Mouse (Mus musculus): ENCODE measurements at regions not wholly inside any gene's neighbourhood (a gene's known extent, or its start where the extent isn't known, plus 50 kb on each side); places are given as distances from the start of the nearest gene placed in this dataset.
A peak's percentile ranks its signal among the peaks of the same experiment; 100 is the strongest.

DNA sequence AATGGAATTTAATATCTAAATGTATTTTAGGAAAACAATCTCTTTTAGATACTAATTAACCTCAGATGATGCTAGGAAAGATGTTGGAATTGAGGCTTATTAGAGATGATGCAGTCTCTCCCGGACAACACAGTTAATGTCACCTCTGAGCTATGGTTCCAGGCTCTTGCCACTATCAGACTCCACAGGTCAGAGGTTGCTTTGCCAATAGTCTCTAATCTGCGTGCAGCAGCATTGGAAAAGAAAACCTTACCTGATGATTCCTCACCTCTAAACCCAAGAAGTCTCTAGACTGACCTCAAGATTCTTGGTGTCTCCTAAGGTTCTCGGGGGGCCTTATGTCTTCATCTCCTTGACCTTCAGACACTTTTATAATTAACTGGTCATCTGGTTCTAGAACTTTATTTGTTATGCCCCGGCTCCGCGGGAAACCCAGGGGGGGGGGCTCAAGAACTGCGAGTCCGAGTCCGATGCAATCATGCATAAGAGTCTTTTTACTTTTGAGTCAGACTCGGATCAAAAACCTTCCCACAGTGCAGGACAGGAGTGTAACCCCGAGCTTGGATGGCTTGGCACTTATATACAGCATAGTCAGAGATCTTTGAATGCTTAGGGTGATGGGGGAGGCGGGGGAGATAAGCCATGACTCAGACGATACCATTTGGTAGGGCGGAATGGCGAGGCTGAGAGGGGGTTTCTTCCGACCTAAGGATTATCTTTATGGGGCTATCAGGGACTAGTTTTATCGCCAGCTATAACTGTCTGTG lies 626.9 kb downstream of the Zfp706 start:
- no peak for DNase-seq (ENCODE audit: low spot score)

DNA sequence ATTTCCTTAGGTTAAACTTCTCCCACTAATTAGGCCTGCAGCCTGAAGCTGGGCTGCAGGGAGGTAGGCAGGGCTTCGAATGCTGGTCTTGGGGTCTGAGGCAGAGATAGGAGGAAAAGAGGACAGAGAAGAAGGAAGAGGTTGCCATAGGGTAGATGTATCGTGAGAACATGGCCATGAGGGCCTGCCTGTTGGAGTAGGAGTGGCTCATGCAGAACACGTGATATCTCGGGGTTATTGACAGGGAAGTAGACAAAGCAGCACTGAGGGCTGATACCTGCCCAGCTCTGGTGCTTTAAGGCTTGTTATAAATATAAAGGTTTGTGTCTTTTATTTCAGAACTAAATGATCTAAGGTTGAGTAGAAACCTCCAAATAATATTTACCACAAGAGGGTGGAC lies 628.9 kb downstream of the Zfp706 start:
- DNase-seq (ENCODE audit: low spot score) = no peak

DNA sequence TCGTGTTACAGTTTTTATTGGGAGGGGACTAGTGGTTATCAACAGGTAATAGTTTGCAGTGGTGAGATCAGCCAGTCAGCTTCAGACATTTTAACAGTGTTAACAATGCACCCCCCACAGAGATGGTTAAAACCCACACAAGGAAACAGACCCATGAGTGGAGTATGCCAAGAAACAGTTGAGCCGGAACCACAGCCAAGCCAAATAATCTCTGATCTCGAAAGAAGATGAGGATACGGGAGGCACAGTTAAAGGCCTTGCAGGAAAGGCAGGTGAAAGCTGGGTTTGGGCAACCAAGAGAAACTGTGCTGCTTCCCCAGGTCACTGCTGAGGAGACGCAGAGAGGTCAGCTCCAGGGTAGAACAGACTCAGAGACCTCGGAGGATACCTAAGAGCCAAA lies 631.0 kb downstream of the Zfp706 start:
- no peak for DNase-seq (ENCODE audit: low spot score)

DNA sequence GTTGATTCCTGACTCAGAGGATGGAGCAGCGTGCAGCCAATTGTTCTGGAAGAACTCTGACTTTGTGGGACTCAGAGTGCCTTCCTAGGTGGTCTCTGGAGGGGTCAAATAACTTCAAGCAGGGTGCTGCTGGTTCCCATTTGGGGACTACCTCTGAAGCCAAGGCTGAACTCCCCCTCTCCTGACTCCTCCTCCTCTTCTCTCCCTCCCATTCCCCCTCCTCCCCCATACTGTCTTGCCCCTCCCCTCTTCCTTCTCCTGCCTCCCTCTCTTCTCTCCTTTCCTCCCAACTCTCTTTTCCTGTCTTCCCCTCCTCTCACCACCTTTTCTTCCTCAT lies 632.1 kb downstream of the Zfp706 start:
- no peak for DNase-seq (ENCODE audit: low spot score)

DNA sequence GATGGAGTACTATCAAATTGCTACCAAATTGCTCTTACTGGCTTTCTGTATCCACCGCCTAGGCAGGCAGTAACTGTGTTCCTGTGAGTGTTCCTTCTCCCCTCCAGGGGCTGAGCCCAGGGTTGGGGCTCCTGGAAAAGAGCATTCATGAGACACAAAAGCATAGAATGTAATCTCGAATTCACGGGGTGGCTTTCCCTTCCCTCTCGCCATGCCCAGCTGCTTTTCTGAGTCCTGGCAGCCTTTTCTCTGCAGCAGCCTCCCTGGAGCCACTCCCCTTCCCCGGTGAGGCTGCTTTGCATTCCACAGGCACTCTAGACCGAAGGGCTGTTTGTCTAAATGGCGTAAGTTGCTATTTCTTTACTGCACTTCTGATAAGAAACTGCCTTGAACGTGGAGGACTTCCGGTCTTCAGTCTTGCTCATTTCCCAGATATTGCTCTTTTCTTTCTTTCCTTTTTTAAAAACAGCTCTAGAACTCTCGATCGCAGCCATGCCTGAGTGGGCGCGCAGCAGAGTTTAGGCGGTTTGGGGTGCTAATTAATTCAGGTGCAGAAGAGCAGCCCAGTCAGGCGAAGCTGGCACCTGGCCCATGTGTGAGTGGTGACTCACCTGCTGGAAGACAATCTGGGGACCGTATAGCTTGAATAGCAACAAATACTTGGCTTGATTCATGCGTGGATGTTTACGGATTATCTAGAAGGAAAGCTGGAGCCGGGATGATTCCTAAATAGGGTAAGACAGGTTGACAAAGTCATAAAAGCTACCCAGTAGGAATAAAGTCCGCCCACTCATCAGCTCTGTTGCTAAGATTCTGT lies 632.6 kb downstream of the Zfp706 start:
- DNase-seq (ENCODE audit: low spot score) = peak; percentile 42

DNA sequence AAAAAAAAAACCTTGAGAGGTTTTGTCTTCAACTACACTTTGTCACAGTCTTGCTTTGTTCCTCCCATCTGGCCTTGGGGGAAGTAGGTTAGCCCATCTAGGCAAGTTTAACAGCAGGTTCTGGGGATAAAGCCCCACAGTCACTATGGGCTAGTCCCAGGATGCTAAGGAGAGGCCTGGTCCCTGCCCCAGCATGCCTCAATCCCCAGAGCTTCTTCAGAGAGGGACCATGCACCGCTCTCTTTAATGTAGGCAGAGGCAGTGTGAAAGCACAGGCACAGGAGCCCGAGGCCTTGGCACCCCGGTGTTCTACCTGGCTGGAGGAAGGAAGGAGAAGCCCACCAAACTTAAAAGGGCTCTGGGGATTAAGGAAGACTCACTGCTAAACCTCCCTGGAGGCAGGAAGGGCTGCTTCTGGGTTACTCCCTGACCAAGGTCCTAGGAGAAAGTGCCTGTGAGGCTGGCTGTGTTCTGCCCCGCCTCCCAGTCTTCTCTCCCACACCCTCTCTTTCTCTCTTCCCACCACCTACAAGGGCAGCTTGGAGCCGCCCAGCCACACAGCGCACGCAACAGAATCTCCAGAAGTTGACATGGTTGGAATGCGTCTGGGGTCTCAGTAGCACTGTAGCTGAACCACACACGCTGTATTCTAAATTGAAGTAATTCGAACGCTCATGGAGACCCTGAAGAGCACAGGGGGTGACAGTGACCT lies 633.5 kb downstream of the Zfp706 start:
- peak; percentile 28 for DNase-seq (ENCODE audit: low spot score)

DNA sequence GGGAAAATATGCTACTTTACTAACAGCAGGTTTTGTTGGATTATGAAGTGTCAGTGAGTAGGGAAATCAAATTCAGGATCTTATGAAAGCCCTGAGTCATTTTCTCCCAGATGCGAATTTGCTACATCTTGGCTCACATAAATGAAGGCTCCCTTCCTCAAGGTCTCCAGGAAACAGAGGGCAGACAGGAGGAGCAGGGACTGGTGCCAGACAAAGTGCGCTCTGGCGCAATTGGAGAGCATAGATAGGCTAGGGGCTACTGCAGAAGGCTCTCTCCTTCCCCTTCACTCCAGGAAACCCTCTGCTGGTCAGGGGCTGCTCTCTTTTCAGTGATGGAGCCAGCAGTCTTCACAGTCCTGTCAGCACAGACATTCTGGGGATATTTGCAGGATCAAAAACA lies 634.1 kb downstream of the Zfp706 start:
- no peak for DNase-seq (ENCODE audit: low spot score)

DNA sequence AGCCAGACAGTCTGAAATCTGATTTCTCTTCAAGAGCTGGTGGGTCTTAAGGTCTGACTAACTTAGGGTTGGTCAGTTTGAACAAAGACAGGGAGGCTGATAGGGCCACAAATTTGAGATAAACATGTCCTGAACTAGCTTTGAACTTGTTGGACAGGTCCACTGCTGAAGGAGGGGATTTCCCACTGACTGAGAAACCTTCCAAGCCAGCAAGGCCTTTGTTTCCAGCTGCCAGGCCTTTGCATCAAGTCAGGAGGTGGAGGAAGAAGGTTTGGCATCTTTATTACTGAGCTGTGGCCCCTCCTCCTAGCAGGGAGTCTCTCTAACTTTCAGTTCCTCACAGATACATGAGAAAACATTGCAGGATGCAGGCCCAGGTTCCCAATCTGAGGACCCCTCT lies 636.2 kb downstream of the Zfp706 start:
- DNase-seq (ENCODE audit: low spot score) = no peak

DNA sequence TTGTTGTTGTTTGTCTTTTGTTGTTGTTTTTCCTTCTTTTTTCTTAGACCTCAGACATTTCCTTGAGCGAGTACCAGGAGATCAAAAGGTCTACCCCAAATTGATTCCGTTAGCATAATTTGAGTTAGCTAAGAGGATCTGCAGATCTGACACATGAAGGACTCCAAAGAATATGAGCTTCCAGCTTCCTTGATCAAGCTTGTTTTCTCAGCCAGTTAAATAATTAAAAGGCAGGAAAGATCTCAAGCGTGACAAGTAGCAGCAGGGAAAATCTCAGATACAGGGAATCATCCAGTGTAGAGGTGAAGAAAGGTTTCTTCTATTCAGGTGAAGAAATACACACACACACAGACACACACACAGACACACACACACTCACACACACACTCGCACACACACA lies 636.7 kb downstream of the Zfp706 start:
- no peak for DNase-seq (ENCODE audit: low spot score)

DNA sequence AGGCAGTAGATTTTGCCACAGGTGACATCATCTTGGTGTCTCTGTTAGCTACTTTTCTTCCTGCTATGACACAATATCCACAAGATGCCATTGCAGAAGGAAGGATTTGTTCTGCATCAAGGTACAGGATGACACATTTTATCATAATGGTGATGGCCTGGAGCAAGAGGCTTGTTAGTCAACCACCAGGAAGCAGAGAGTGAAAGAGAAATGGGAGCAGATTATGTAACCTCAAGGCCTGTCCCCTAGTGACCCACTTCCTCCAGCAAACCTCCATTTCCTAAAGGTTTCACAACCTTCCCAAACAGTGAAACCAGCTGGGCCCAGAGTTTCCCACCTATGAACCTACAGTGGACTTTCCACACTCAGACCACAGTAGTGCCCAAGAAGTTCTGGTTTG lies 640.3 kb downstream of the Zfp706 start:
- no peak for DNase-seq (ENCODE audit: low spot score)

DNA sequence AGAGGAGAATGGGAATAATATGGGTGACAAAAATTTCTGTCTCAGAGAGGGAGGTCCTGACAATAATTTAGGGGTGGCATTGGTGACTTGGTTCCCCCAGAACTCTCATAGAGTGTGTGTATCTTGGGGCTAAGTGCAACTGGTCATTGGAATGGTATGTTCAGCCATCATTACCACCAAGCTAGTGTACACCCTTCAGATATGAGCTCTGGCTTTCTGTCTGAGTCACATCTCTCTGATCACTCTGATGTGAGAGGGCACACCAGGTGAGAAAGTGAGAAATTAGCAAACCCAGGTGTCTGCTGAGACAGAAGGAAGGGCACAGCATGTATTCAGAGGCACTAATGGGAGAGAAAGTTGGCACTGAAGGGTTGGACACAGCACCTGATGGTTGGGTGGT lies 642.8 kb downstream of the Zfp706 start:
- DNase-seq (ENCODE audit: low spot score) = no peak

DNA sequence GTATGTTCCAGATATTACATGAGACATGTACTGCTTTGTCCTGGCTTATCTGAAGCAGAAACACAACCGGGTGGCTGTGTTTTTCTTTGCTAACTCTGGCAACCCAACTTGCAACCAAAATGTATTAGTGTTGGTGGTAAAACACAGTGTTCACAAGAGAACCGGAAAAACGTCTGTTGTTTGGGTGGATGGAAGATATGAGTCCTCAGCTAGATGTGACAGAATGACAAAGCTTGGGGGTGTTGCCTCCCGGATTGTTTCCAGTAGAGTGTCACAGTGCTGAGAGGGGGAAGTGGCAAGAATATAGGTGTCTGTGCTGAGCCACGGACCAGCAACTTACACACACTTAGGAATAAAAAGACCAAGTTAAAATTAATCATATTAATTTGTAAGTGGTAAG lies 643.5 kb downstream of the Zfp706 start:
- DNase-seq (ENCODE audit: low spot score) = no peak

DNA sequence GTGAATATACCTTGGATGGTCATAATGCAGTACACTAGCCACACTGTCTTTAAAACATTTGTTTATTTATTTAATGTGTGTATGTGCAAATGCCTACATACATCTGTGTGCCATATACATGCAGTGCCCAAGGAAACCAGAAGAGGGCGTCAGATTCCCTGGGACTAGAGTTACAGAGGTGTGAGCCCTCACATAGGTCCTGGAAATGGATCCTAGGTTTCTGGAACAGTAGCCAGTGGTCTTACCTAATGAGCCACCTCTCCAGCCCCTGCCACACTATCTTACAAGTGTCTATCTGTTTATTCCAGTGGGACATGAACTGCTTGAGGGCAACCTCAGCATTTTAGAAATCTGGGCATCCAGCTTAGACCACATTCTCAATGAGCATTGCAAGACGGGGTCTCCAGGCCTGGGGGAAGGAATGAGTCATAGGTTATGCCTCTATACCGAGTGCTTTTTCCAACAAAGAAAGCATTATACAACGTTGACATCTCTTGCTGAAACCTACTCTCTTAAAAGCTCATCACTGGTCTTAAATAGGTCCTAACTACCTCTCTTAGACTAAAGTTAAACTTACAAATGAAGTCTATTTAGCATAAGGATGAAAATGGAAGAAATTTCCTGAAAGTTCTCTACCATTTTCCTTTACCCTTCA lies 644.5 kb downstream of the Zfp706 start:
- DNase-seq (ENCODE audit: low spot score) = no peak

DNA sequence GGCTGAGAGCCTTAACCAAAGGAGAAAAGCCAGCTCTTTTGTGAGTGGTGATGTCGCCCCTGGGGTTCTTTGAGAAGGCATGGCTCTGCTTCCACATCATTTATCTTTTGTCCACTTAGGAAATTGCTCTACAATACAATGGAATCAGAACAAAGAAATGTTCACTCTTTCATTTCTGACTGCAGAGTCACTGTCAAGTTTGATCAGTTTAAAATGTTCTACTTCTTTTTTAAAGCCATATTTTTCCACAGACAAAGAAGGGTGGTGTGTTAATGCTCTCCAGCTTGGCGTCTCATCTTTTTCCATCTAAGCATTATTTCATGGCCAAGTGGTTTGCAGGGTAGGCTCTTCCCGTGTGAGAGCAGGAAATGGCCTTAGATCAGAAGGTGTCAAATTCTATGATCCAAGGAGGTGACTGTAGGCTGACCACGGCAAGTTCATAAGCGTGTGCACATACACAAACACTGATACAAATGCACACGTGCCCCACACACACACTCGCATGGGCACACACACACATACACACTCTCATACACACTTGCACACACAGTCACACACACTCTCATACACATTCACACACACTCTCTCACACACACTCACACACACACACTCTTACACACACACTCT lies 645.9 kb downstream of the Zfp706 start:
- DNase-seq (ENCODE audit: low spot score) = no peak

DNA sequence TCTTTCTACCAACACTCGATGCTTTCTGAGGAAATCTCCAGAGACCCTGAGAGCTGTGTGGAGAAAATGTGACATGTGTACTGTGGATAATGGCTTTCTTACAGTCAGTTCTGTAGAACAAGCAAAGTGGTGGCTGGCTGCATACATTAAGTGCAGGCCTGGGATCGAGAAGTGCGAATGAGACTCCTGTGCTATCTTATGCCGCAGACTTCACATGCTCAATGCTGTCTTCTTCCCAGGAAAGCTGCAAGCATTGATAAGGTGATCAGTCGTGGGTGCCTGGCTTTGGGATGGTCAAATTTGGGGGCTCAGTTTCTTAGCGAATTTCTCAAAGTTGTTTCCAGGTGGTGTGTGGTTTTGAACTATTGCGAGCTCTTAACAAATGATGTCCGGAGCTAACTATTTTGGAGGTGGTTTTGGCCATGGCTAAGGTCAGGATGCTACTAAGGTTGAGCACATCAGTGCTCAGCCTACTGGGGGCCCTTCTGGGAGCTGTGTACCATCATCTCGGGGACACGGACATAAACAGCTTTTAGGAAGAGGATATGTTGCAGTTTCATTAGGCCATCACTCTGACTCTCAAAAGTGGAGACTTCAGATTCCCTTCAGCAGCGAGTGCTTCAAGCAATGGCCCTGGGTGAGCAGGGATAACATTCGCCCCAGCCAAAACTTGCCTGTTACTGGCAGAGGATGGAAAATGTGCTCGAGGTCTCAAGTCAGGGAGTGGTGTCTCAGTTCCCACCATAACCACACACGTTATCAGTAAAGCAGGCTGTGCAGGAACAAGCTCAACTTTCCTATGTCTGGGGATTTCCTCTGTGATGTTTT lies 646.7 kb downstream of the Zfp706 start:
- no peak for DNase-seq (ENCODE audit: low spot score)

DNA sequence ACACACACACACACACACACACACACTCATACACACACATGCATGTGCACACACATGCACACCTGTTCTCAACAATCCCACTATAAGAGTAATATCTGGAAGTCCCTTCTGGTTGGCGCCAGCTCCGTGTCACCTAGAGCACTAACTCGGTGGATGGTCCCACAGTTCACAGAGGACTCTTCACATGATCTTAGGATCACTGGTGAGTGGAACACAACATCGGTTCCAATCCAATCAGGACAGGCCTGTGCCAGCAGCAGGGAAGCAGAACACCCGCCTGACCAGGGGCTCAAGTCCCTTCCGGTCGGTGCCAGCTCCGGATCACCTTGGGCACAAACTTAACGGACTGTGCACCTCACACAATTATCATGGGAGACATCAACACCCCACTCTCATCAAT lies 651.7 kb downstream of the Zfp706 start:
- DNase-seq (ENCODE audit: low spot score) = no peak

DNA sequence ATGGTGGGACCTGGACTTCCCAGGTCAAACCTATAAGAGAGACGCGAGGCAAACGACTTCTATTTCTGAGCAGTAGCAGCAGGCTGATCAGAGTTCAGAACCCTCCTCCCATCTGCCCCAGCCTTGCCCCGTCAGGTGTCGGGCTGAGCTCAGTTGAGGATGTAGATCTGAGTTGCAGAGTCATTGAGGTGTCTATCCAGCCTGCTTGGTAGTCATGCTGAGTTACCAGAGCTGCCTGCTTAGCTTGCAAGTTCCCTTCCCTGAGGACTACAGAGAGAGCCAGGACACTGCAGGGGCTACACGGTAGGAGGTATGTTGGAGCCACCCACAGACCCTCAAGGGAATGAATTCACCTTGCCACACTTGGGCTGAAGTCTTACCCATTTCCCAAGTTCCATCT lies 653.0 kb downstream of the Zfp706 start:
- no peak for DNase-seq (ENCODE audit: low spot score)

DNA sequence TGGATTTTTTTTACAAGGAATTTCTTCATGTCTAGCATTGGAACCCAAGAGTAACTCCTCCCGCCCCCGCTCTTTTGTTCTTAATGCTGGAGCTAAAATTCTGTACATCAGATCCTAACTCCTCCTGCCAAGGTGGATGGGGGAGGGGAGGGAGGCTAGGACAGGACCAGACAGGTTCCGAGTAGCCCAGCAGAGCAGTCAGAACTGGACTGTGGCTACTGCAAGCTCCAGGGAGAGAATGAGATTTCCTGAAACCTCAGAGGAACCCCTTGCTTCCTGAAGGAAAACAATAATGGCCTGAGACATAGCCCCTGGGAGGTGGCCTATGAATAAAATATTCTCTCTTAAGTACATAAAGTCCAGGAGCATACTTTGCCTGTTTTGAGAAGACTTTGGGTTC lies 653.8 kb downstream of the Zfp706 start:
- DNase-seq (ENCODE audit: low spot score) = no peak

DNA sequence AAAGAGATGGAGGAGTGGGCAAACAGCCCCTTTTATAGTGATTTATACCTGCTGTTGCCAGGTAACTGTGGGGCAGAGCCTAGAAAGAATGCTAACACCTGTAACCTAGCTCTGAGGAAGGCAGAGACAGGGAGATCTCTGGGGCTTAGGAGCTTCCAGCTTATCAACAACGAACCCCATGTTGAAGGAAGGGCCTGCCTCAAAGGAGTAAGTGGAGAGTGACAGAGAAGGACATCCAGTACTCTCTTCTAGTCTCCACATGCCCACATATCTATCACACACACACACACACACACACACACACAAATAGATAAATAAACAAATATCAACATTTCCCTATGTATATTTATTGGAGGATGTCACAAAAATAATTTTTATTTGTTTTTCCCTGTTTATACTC lies 654.6 kb downstream of the Zfp706 start:
- no peak for DNase-seq (ENCODE audit: low spot score)

DNA sequence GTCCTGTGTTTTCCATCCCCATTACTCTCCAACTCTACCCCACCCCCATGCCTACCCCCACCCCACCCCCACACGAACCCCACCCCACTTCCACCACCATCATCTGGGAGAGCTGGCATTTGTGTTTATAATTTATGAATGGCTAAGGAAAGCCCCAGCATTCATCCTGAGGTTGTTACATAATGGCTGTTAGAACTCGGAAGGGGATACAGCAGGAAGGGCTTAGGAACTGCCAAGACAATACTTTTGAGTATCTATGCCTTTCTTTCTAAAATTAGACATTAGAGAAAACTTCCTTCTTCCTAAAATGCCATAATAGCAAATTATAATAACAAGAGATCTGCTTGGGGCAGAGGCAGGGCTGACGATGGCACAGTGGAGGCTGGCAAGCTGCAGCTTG lies 655.9 kb downstream of the Zfp706 start:
- no peak for DNase-seq (ENCODE audit: low spot score)

DNA sequence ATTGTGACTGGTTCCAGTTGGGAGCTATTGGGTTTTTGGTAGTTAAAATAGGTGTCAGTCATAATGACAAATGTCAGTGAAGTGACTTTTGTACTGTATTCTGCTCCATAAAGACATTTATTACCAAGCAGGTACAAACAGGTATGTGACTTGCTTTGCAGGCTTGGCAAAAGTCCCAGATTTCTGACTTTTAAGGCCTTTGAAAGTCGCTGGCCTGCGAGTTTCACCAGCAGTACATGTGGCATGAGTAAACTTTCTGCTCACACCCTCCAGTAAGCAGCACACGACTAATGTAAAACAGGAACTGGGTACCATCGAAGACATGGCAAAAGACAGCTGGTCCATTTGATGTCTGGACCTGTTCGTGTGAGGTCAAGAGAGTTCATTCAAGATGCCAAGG lies 659.2 kb downstream of the Zfp706 start:
- no peak for DNase-seq (ENCODE audit: low spot score)

Measured in ovary, postnatal 14 days (tissue).